Mouse (Mus musculus): Measurements from ENCODE around the gene Scnm1.

- no peak for TF ChIP-seq CTCF (IDR thresholded peaks at IDR 0.05; ENCODE audit: extremely low read depth, insufficient read depth, insufficient read length, insufficient replicate concordance)
- TF ChIP-seq POLR2A (IDR thresholded peaks at IDR 0.05; ENCODE audit: low read depth, low read length): no peak
Measured at GRCm38 (mm10) chr3:95173256-95173949, 39.6 kb upstream of the Scnm1 start.
